Mouse (Mus musculus) heart, adult 2 months (tissue): ENCODE results near the gene Dennd4a. TPM values are rescaled to one million over a fixed set of nuclear protein-coding genes. Genes with fewer than 3 reads are reported as not detected.

Source experiments
- DNase-seq, 2 experiments: peaks; one replicate each; pipeline ENCODE4 v3.0.0; 2021
- H3K27ac ChIP-seq: fragments of 200-600 bp; 2 replicates; pipeline ENCODE4 v1.8.1; 2022
- H3K27me3 ChIP-seq: fragments of 200-500 bp; 2 replicates; pipeline ENCODE4 v1.6.1; 2012; ENCODE audit warnings: mild to moderate bottlenecking, low read length, inconsistent platforms, mixed read lengths; ENCODE audit not compliant: control insufficient read depth, insufficient read depth
- H3K36me3 ChIP-seq: fragments of 200-500 bp; 2 replicates; pipeline ENCODE4 v1.6.1; 2012; ENCODE audit warnings: low read length, inconsistent platforms; ENCODE audit not compliant: control insufficient read depth, insufficient read depth
- H3K4me1 ChIP-seq: fragments of 200-500 bp; 2 replicates; pipeline ENCODE4 v1.6.1; 2011; ENCODE audit warnings: low read length; ENCODE audit not compliant: control insufficient read depth, insufficient read depth
- H3K4me3 ChIP-seq: fragments of 200-600 bp; 2 replicates; pipeline ENCODE4 v1.8.1; 2022
- H3K79me2 ChIP-seq: fragments of 200-500 bp; replicated peaks from 2 replicates; pipeline ENCODE4 v1.6.1; 2012; ENCODE audit warnings: mild to moderate bottlenecking, inconsistent platforms, low read length, moderate library complexity, mixed read lengths; ENCODE audit not compliant: control insufficient read depth, insufficient read depth
- H3K9ac ChIP-seq: fragments of 200-500 bp; 2 replicates; pipeline ENCODE4 v1.6.1; 2012; ENCODE audit warnings: low read depth, mild to moderate bottlenecking, control low read depth, inconsistent platforms, low read length, mixed read lengths
- CTCF ChIP-seq: fragments of 200-600 bp; IDR thresholded peaks from 2 replicates; pipeline ENCODE4 v1.8.1; 2022; ENCODE audit warnings: antibody characterized with exemption, mild to moderate bottlenecking, moderate library complexity
- EP300 ChIP-seq: fragments of 200-500 bp; IDR thresholded peaks from 2 replicates; pipeline ENCODE4 v1.6.1; 2011; ENCODE audit warnings: low read depth, low read length, control low read depth; ENCODE audit not compliant: insufficient read depth
- POLR2A ChIP-seq: fragments of 200-500 bp; IDR thresholded peaks from 2 replicates; pipeline ENCODE4 v1.6.1; 2011; ENCODE audit warnings: mild to moderate bottlenecking, low read depth, low read length, control low read depth; ENCODE audit not compliant: insufficient read depth
- WGBS: fragments of 180-500 bp; shearing (Covaris S2); methylation state at CpG from one replicate; pipeline ENCODE4 v1.1.7; 2018; 5-methylcytosine and 5-hydroxymethylcytosine counted together
- intact Hi-C: fragments of 180-260 bp; cut with DNase I; formaldehyde crosslinking; loops from one replicate; pipeline ENCODE4 v1.15.1; 2025
- polyA plus RNA-seq: library from polyadenylated mRNA; depleted of rRNA; stranded (reverse); fragments of >200 nt; gene quantifications from 2 replicates; pipeline ENCODE4 v1.2.3, GENCODE M21; 2012
- total RNA-seq, 2 experiments: library from RNA; stranded (reverse); gene quantifications; 2 replicates each; pipeline ENCODE4 v1.2.3; 2021

Dennd4a gene
- total and polyA plus RNA-seq, 3 experiments, result 4.5 to 10.2 (median 6.8) TPM

GRCm38 (mm10) chr9:64786216-64786905 is 24.8 kb upstream of the Dennd4a start:
- no peak for DNase-seq
- 82% methylated on average over 9 of the region's 9 CpGs for WGBS
- intact Hi-C loops, result no loop called here
- Histone ChIP-seq H3K27ac (no peak overlapping the region), H3K4me1 (no peaks in the 10 kb centered on the region; the same call in 1 of the 2 replicates), H3K4me3 (no peak overlapping the region), H3K9ac (no peak overlapping the region), H3K27me3 (no peaks in the 10 kb centered on the region), H3K79me2 (no peaks in the 10 kb centered on the region), H3K36me3 (no peaks in the 10 kb centered on the region)
- no peak for TF ChIP-seq POLR2A
- TF ChIP-seq CTCF, result no peak

GRCm38 (mm10) chr9:64788070-64788469 is 23.1 kb upstream of the Dennd4a start:
- Histone ChIP-seq H3K27ac (no peak overlapping the region), H3K36me3 (no peaks in the 10 kb centered on the region), H3K4me1 (no peaks in the 10 kb centered on the region; the same call in 1 of the 2 replicates), H3K27me3 (no peaks in the 10 kb centered on the region), H3K4me3 (no peak overlapping the region), H3K9ac (no peak overlapping the region), H3K79me2 (no peaks in the 10 kb centered on the region)
- TF ChIP-seq EP300, result no peak
- no peak for TF ChIP-seq CTCF
- no peak for TF ChIP-seq POLR2A
- 88% methylated on average over 7 of the region's 7 CpGs for WGBS
- no peak for DNase-seq
- intact Hi-C loops, result no loop called here

GRCm38 (mm10) chr9:64789341-64789761 is 21.8 kb upstream of the Dennd4a start:
- no peak overlapping the region for H3K4me3 ChIP-seq
- H3K36me3 ChIP-seq, result no peaks in the 10 kb centered on the region
- WGBS, result 29% methylated on average over 13 of the region's 13 CpGs
- no peaks in the 10 kb centered on the region for H3K79me2 ChIP-seq
- H3K27me3 ChIP-seq, result no peaks in the 10 kb centered on the region
- intact Hi-C loops, result no loop called here
- no peaks in the 10 kb centered on the region; the same call in 1 of the 2 replicates for H3K4me1 ChIP-seq
- no peak for DNase-seq
- 0 out of 2 replicates have a peak overlapping the region, but pooled peaks have one; percentile 20 for H3K27ac ChIP-seq
- TF ChIP-seq EP300 (no peak), POLR2A (no peak), CTCF (no peak)
- H3K9ac ChIP-seq, result no peak overlapping the region

- 0 out of 2 replicates have a peak overlapping the region, but pooled peaks have one; percentile 20 for H3K27ac ChIP-seq
- no peak for DNase-seq
- WGBS, result 74% methylated on average over 10 of the region's 10 CpGs
- TF ChIP-seq POLR2A (no peak), CTCF (no peak), EP300 (no peak)
- H3K4me1 ChIP-seq, result no peaks in the 10 kb centered on the region; the same call in 1 of the 2 replicates
- intact Hi-C loops, result no loop called here
- no peaks in the 10 kb centered on the region for H3K36me3 ChIP-seq
- no peak overlapping the region for H3K4me3 ChIP-seq
- H3K27me3 ChIP-seq, result no peaks in the 10 kb centered on the region
- H3K79me2 ChIP-seq, result no peaks in the 10 kb centered on the region
- no peak overlapping the region for H3K9ac ChIP-seq
Observed at GRCm38 (mm10) chr9:64789887-64790400, 21.2 kb upstream of the Dennd4a start.

GRCm38 (mm10) chr9:64790673-64791660 is 20.2 kb upstream of the Dennd4a start:
- H3K4me3 ChIP-seq, result no peak overlapping the region
- TF ChIP-seq EP300 (no peak), CTCF (no peak), POLR2A (no peak)
- H3K4me1 ChIP-seq, result no peaks in the 10 kb centered on the region; the same call in none of the 2 replicates
- DNase-seq, result peak in 1 of 2 experiments; percentile 49
- H3K36me3 ChIP-seq, result no peaks in the 10 kb centered on the region
- no peaks in the 10 kb centered on the region for H3K79me2 ChIP-seq
- intact Hi-C loops, result no loop called here
- H3K9ac ChIP-seq, result no peak overlapping the region
- no peaks in the 10 kb centered on the region for H3K27me3 ChIP-seq
- H3K27ac ChIP-seq, result no peak overlapping the region; the same call in 1 of the 2 replicates
- 76% methylated on average over 7 of the region's 7 CpGs for WGBS
